Mouse (Mus musculus): ENCODE measurements around the gene Hist2h3c1. TPM values are rescaled to one million over a fixed set of nuclear protein-coding genes. Genes with fewer than 3 reads are reported as not detected.
"Not testable (repeated sequence)": the region's sequence is repeated elsewhere in the genome, so short reads cannot be mapped to it uniquely, and the experiment has no call there.

Gene Hist2h3c1
- polyA plus RNA-seq, 1 experiment from 2014 or later, result 0.91 TPM

DNA sequence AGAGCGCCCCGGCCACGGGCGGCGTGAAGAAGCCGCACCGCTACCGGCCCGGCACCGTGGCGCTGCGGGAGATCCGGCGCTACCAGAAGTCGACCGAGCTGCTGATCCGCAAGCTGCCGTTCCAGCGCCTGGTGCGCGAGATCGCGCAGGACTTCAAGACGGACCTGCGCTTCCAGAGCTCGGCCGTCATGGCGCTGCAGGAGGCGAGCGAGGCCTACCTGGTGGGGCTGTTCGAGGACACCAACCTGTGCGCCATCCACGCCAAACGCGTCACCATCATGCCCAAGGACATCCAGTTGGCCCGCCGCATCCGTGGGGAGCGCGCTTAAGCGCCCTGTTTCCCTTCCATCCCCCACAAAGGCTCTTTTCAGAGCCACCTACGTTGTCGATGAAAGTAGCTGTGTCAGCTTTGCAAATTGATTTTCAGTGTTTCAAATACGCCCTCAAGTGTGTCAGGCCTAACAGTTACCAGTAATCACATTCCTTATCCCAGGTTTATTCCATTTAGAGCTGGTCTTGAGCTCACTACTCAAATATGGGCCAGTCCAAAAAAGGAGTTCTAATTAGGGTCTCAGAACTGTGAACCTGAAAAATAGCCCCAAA lies 22.4 kb downstream of the Hist2h3c1 start:
- Histone ChIP-seq H3K4me2 (replicated peaks; ENCODE audit: low read depth, low read length) (peak overlapping the region; percentile 61), H3K27ac (ENCODE audit: low read depth, low read length) (peak overlapping the region; percentile 99), H3K4me1 (ENCODE audit: control insufficient read depth, insufficient read depth, low read length) (peaks cover 21% of the 10 kb centered on the region; the same call in 1 of the 2 replicates), H3K4me3 (ENCODE audit: low read length) (peak overlapping the region; percentile 61), H3K9ac (ENCODE audit: low read depth, low read length) (peak overlapping the region; percentile 80)
- WGBS, result 0% methylated on average over 11 of the region's 44 CpGs
- not testable (repeated sequence) for H3K9me3 ChIP-seq (ENCODE audit: control insufficient read depth, low read length); H3K36me3 ChIP-seq (ENCODE audit: control insufficient read depth, insufficient read depth, low read length); H3K27me3 ChIP-seq (ENCODE audit: control insufficient read depth, insufficient read depth, low read length)
- peak; percentile 46 for ATAC-seq (ENCODE audit: low FRiP score, low TSS enrichment)

DNA sequence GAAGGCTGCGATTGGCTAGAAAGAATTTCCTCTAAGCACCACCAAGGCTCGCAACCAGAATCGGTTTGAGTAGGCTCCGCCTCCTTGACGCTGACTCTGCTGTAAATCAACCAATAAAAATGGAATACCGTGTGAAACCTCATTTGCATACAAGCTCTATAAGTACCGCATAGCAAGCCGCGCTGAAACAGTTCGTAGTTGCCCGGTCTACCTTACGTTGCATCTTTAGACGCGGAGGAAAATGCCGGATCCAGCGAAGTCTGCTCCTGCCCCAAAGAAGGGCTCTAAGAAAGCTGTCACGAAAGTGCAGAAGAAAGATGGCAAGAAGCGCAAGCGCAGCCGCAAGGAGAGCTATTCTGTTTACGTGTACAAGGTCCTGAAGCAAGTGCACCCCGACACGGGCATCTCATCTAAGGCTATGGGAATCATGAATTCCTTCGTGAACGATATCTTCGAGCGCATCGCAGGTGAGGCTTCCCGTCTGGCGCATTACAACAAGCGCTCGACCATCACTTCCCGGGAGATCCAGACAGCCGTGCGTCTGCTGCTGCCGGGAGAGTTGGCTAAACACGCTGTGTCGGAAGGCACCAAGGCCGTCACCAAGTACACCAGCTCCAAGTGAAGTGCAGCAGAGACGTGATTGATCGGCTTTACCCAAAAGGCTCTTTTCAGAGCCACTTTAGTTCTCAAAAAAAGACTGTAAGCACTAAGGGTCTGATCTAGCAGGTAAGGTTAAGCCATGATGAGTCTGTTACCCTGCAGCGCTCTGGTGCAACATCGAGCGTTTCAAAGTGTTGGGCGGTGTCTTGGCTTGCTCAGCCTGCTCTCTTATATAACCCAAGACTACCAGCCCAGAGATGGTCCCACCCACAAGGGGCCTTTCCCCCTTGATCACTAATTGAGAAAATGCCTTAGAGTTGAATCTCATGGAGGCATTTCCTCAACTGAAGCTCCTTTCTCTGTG lies 23.3 kb downstream of the Hist2h3c1 start, which contains the start of gene Hist2h2bb:
Gene Hist2h2bb, plus strand, starts transcription at position 242 of the 964 bp plus-strand sequence.
- Histone ChIP-seq H3K9me3 (ENCODE audit: control insufficient read depth, low read length) (no peaks in the 10 kb centered on the region), H3K9ac (ENCODE audit: low read depth, low read length) (peak within 1 kb of the TSS; percentile 80), H3K4me1 (ENCODE audit: control insufficient read depth, insufficient read depth, low read length) (peaks cover 12% of the 10 kb centered on the region; the same call in 1 of the 2 replicates), H3K27me3 (ENCODE audit: control insufficient read depth, insufficient read depth, low read length) (no peaks in the 10 kb centered on the region), H3K36me3 (ENCODE audit: control insufficient read depth, insufficient read depth, low read length) (no peaks in the 10 kb centered on the region), H3K27ac (ENCODE audit: low read depth, low read length) (peak within 1 kb of the TSS; percentile 99), H3K4me2 (replicated peaks; ENCODE audit: low read depth, low read length) (peak within 1 kb of the TSS; percentile 82), H3K4me3 (ENCODE audit: low read length) (peak within 1 kb of the TSS; percentile 61)
- peak; percentile 96 for ATAC-seq (ENCODE audit: low FRiP score, low TSS enrichment)
- 1% methylated on average over 45 of the region's 45 CpGs for WGBS

- H3K4me3 ChIP-seq (ENCODE audit: low read length), result no peak overlapping the region
- no peak overlapping the region for H3K9ac ChIP-seq (ENCODE audit: low read depth, low read length)
- H3K4me2 ChIP-seq (replicated peaks; ENCODE audit: low read depth, low read length), result no peak overlapping the region
- no peaks in the 10 kb centered on the region for H3K36me3 ChIP-seq (ENCODE audit: control insufficient read depth, insufficient read depth, low read length)
- 91% methylated on average over 17 of the region's 17 CpGs for WGBS
- H3K27me3 ChIP-seq (ENCODE audit: control insufficient read depth, insufficient read depth, low read length), result no peaks in the 10 kb centered on the region
- H3K9me3 ChIP-seq (ENCODE audit: control insufficient read depth, low read length), result no peaks in the 10 kb centered on the region
- H3K4me1 ChIP-seq (ENCODE audit: control insufficient read depth, insufficient read depth, low read length), result 0 out of 2 replicates have a peak, but pooled peaks cover 3% of the 10 kb centered on the region
- no peak overlapping the region for H3K27ac ChIP-seq (ENCODE audit: low read depth, low read length)
- no peak for ATAC-seq (ENCODE audit: low FRiP score, low TSS enrichment)
Observed at GRCm38 (mm10) chr3:96273591-96274465, 27.3 kb downstream of the Hist2h3c1 start.

DNA sequence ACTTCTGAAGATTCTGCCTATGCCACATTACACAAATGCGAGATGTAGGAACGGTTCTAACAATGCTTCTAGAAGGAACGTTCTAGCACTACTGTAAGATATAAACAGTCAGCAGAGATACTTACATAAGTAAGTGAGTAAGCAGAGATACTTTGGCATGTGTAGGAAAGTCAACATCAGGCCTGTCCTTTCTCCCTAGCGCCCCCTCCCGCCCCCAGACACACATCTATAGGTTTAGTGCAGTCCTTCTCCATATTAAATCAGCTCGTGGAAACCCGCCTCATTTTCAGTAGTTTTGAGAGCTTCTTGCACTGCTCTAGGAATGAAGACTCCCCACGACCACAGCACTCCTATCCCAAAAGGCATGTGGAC lies 30.9 kb downstream of the Hist2h3c1 start:
- H3K27ac ChIP-seq (ENCODE audit: low read depth, low read length), result peak overlapping the region; percentile 84
- peak; percentile 44 for ATAC-seq (ENCODE audit: low FRiP score, low TSS enrichment)

DNA sequence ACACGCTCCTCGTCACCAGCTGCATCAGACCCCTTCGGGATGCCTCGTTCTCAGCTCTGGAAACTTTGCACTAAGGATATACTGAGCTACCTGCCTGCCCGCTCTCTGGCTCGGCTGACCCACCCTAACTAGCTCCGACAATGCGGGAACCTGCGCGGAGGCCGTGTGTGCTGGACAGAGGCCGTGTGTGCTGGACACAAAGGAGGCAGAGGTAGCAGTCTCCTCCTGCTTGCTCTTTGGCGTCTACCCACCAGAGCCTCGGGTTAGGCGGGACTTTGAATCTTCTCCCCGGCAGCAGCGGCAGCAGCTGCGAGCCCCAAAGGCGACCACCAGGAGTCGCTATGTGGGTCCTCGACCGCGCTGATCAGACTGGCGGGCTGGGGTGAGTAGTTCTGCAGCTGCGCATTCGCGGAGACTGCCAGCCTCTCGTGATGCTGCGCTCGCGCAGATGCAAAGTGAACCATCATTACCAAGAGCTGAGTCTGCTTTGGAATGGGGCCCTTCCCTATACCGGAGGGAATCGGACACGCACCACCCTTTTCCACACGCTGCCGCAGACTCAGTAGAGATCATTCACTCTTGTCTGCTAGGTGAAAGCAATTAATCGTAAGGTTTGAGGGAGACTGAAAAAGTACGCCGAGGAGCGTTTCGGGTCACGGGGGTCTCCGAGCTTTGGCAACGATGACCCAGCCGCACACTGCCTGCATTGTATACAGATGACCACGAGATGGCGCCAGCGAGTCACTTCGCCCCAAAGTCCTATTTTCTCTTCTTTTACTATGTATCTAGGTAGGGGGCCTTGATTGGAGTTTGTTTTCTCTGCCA lies 31.5 kb downstream of the Hist2h3c1 start:
- H3K27me3 ChIP-seq (ENCODE audit: control insufficient read depth, insufficient read depth, low read length), result peaks cover 2% of the 10 kb centered on the region
- peak overlapping the region; percentile 84 for H3K27ac ChIP-seq (ENCODE audit: low read depth, low read length)
- H3K9ac ChIP-seq (ENCODE audit: low read depth, low read length), result peak overlapping the region; percentile 61
- H3K4me1 ChIP-seq (ENCODE audit: control insufficient read depth, insufficient read depth, low read length), result 0 out of 2 replicates have a peak, but pooled peaks cover 3% of the 10 kb centered on the region
- peak; percentile 96 for ATAC-seq (ENCODE audit: low FRiP score, low TSS enrichment)
- no peaks in the 10 kb centered on the region for H3K9me3 ChIP-seq (ENCODE audit: control insufficient read depth, low read length)
- no peaks in the 10 kb centered on the region for H3K36me3 ChIP-seq (ENCODE audit: control insufficient read depth, insufficient read depth, low read length)
- H3K4me3 ChIP-seq (ENCODE audit: low read length), result peak overlapping the region; percentile 50
- WGBS, result under 1% methylated on average over 49 of the region's 49 CpGs
- H3K4me2 ChIP-seq (replicated peaks; ENCODE audit: low read depth, low read length), result peak overlapping the region; percentile 78

More for the DNA sequence above, 30.9 kb downstream of the Hist2h3c1 start:
- Histone ChIP-seq H3K36me3 (ENCODE audit: control insufficient read depth, insufficient read depth, low read length) (no peaks in the 10 kb centered on the region), H3K4me1 (ENCODE audit: control insufficient read depth, insufficient read depth, low read length) (0 out of 2 replicates have a peak, but pooled peaks cover 3% of the 10 kb centered on the region), H3K27me3 (ENCODE audit: control insufficient read depth, insufficient read depth, low read length) (no peaks in the 10 kb centered on the region; the same call in 1 of the 2 replicates), H3K4me3 (ENCODE audit: low read length) (peak overlapping the region; percentile 50), H3K9ac (ENCODE audit: low read depth, low read length) (peak overlapping the region; percentile 61), H3K9me3 (ENCODE audit: control insufficient read depth, low read length) (no peaks in the 10 kb centered on the region), H3K4me2 (replicated peaks; ENCODE audit: low read depth, low read length) (peak overlapping the region; percentile 78)
- 21% methylated on average over 8 of the region's 8 CpGs for WGBS

GRCm38 (mm10) chr3:96280660-96281059 lies 34.2 kb downstream of the Hist2h3c1 start:
- H3K4me2 ChIP-seq (replicated peaks; ENCODE audit: low read depth, low read length), result no peak overlapping the region
- no peak for ATAC-seq (ENCODE audit: low FRiP score, low TSS enrichment)
- no peaks in the 10 kb centered on the region for H3K36me3 ChIP-seq (ENCODE audit: control insufficient read depth, insufficient read depth, low read length)
- no peak overlapping the region for H3K27ac ChIP-seq (ENCODE audit: low read depth, low read length)
- H3K9ac ChIP-seq (ENCODE audit: low read depth, low read length), result no peak overlapping the region
- WGBS, result 60% methylated on average over 6 of the region's 6 CpGs
- H3K9me3 ChIP-seq (ENCODE audit: control insufficient read depth, low read length), result no peaks in the 10 kb centered on the region
- H3K4me3 ChIP-seq (ENCODE audit: low read length), result no peak overlapping the region
- H3K4me1 ChIP-seq (ENCODE audit: control insufficient read depth, insufficient read depth, low read length), result 0 out of 2 replicates have a peak, but pooled peaks cover 3% of the 10 kb centered on the region
- H3K27me3 ChIP-seq (ENCODE audit: control insufficient read depth, insufficient read depth, low read length), result peaks cover 11% of the 10 kb centered on the region

DNA sequence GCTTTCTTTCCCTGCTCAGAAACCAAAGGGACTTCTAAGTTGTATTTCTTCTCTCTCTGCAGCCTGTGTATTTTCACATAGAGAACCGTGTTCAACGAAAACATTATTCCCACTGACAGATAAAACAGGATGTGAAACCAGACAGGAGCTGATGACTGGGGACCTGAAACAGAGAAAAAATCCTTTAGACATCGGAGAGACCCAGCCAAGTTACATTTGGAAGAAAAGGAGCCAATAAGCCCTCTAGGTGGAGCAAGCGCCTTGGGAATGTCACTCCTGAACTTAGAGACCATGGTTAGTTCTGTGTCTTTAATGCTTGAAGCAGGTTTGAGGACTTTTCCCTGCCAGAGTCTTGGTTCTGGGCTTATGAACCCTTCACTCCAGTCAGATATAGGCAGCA lies 38.0 kb downstream of the Hist2h3c1 start:
- peak overlapping the region; percentile 27 for H3K4me2 ChIP-seq (replicated peaks; ENCODE audit: low read depth, low read length)
- ATAC-seq (ENCODE audit: low FRiP score, low TSS enrichment), result no peak
- WGBS, result 21% methylated on average over 4 of the region's 4 CpGs
- H3K27ac ChIP-seq (ENCODE audit: low read depth, low read length), result no peak overlapping the region
- H3K36me3 ChIP-seq (ENCODE audit: control insufficient read depth, insufficient read depth, low read length), result no peaks in the 10 kb centered on the region
- H3K27me3 ChIP-seq (ENCODE audit: control insufficient read depth, insufficient read depth, low read length), result peaks cover 11% of the 10 kb centered on the region
- no peaks in the 10 kb centered on the region for H3K4me1 ChIP-seq (ENCODE audit: control insufficient read depth, insufficient read depth, low read length)
- H3K9ac ChIP-seq (ENCODE audit: low read depth, low read length), result no peak overlapping the region
- H3K4me3 ChIP-seq (ENCODE audit: low read length), result no peak overlapping the region
- no peaks in the 10 kb centered on the region for H3K9me3 ChIP-seq (ENCODE audit: control insufficient read depth, low read length)

- WGBS, result 91% methylated on average over 11 of the region's 11 CpGs
- not testable (repeated sequence) for H3K36me3 ChIP-seq (ENCODE audit: control insufficient read depth, insufficient read depth, low read length); H3K4me3 ChIP-seq (ENCODE audit: low read length); H3K4me1 ChIP-seq (ENCODE audit: control insufficient read depth, insufficient read depth, low read length); H3K27ac ChIP-seq (ENCODE audit: low read depth, low read length); H3K9me3 ChIP-seq (ENCODE audit: control insufficient read depth, low read length); H3K9ac ChIP-seq (ENCODE audit: low read depth, low read length); ATAC-seq (ENCODE audit: low FRiP score, low TSS enrichment); H3K4me2 ChIP-seq (replicated peaks; ENCODE audit: low read depth, low read length)
- peaks cover 11% of the 10 kb centered on the region for H3K27me3 ChIP-seq (ENCODE audit: control insufficient read depth, insufficient read depth, low read length)
Observed at GRCm38 (mm10) chr3:96287334-96287733, 40.8 kb downstream of the Hist2h3c1 start.
